Mouse (Mus musculus): Measurements from ENCODE around the gene Wwp2.

The Wwp2 gene

DNA sequence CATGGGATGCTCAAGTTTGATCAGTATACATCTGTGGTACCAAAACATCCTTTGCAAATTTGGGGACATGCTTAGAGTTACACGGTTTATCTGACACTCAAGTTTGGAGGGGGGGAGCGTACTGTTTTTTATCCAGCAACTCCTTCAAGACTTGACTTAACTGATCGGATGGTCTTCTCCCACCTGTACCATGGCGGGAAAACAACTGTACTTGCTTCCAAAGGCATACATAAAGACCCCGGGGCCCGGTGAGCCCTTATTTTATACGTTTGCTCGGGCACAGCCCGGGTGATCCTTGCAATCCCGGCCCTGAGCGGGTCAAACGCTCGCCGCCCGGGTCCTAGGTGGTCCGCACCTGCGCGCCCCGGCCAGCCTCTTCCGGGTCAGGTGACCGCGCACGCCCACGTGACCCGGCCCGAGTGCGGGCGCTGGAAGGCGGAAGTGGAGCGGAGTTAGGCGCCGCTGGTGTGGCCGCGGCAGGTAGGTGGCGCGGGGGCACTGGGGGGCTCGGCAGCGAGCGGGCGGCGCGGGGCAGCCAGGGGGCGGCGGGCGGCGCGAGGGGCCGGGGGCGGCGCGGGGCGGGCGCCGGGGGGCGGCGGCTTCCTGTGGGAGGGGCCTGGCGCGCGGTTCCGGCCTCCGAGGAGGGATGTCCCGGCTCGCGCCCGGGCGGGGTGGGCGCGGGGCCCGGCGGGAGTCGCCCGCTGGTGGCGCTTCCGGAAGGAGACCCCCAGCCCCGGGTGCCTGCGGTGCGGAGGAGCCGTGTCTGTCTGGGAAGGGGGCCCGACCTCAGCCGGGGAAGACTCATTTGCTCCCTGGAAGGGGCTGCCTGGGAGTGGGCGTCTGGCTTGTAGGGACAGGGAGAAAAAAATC, at the start of gene Wwp2:
TSS of gene Wwp2 (plus strand) at position 404 of the 870 bp plus-strand sequence.
- in situ Hi-C loops (cut with MboI), result no loop called here

DNA sequence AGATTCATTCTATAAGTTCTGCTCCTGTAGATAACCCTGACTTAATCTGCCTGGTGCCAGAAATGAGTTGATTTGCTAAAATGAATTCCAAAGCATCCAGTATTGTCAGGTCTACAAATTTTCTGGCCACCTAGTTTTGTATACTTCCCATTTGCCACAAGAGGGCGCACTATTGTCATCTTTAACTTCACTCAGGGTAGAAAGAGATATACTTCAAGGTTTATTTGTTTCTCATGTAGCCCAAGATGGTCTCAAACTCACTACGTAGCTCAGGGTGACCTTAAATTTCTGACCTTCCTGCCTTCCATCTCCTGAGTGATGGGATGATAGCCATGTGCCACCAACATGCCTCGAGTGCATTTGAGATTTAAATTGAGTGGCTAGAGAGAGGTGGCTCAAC, 49.5 kb upstream of the Wwp2 start:
- in situ Hi-C loops (cut with MboI), result no loop called here

DNA sequence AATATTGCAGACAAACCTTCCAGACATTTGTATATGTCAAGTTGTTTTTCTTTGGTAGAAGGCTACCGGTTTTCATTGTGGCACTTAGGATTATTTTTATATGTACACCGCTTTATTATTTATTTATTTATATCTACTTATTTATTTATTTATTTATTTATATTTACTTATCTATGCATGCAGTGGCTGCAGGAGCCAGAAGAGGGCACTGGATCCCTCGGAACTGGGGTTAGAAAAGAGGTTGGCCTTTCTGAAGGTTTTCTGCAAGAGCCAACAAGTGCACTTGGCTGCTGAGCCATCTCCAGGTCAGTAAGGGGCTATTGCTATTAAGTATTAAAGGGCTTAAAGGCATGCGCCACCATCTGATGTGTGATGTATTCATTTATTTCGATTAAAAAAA, 48.3 kb upstream of the Wwp2 start:
- in situ Hi-C loops (cut with MboI), result no loop called here

DNA sequence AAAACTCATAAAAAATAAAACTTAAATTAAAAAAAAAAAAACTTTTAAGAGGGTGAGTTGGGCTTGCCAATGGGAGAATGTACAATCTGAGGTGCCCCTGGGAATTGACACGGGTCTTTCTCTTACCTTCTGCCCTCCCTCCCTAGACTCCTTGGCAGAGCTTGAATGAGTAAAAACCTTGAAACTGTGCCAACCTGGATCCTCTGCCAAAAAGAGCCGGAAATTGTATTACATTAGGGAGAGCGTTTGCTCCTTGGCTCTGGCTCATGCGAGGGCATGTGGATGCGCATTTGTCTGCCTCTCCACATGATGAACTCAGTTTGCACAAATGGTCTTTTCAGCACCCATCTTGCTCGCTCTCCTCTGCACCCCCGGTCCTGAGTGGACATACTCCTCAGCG, 46.6 kb upstream of the Wwp2 start:
- in situ Hi-C loops (cut with MboI), result no loop called here

DNA sequence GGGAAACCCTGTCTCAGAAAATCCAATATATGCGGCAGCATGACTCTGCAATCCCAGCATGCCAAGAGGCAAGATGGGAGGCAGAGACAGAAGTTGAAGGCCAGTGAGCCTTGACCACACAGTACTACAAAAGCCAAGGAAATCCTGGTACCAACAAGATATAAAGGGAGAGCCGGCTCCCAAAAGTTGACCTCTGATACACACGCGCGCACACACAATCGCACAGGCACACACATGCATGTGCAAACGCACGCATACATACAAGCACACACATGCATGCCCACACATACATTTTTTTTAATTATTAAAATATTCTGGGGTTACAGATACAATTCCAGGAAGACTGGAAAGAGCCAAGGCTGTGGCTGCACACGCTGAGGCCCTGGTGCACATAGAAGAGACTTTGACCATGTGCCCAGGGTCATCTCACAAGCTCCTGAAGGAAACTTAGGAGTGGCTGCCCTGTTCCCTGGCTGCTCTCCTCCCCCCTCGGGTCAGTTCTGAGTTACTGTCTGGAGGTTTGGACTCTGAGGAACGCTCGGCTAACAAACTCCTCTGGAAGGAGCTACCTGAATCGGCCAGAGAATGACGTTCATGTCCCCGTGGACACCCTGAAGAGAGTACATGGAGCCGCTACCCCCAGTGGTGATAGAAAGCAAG, 45.6 kb upstream of the Wwp2 start:
- in situ Hi-C loops (cut with MboI), result no loop called here

DNA sequence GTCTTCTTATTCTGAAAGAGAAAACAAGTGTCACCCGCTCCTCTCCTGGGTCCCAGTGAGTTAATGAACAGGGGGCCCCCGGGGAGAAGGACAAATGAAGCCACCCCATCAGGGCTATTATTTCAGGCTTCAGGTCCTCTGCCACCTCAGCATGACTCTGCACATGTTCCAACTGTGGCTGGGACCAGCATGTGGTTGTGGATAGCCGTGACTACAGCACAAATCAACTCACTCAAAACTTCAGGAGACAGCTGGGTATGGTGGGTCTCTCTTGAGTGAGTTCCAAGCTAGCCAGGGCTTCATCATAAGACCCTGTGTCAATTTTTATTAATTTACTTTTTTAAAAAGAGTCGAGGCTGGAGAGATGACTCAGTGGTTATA, 45.0 kb upstream of the Wwp2 start:
- in situ Hi-C loops (cut with MboI), result no loop called here

DNA sequence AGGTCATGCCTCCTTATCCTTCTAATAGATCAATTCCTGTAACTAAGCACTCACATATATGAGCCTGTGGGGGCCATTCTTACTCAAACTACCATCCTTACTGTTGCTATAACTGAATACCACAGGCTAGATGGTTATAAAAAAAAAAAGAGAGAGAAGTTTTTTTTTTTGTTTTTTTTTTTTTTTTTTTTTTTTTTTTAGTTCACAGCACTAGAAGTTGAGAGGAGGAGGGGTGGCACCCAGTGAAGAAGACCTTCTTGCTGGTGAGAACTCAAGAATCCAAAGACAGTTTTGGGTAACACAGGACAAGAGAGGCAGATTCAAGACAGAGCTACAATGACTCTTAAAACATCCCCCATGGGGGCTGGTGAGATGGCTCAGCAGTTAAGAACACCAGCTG, 40.8 kb upstream of the Wwp2 start:
- in situ Hi-C loops (cut with MboI), result no loop called here

DNA sequence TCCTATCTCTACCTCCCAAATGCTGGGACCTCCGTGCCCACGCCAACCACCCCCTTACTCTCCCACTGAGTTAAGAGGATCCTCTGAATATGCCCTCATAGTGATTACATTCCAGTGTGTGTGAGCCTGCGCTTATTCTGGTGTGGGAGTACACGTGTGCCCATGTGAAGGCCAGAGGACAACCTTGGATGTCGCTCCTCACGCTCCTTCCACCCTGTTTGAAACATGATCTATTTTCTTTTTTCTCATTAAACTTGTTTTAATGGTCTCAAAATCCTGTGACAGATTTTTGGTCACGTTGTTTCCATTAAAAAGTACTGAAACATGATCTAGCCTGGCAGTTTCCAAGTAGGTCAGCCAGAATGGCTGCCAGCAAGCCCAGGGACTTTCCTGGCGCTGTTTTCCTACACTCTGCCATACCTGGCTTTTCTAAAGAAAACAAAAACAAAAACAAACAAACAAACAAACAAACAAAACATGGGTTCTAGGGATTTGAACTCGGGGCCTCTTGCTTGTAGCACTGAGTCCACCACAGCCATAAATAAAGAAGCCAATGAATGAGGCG, 40.0 kb upstream of the Wwp2 start:
- in situ Hi-C loops (cut with MboI), result no loop called here

DNA sequence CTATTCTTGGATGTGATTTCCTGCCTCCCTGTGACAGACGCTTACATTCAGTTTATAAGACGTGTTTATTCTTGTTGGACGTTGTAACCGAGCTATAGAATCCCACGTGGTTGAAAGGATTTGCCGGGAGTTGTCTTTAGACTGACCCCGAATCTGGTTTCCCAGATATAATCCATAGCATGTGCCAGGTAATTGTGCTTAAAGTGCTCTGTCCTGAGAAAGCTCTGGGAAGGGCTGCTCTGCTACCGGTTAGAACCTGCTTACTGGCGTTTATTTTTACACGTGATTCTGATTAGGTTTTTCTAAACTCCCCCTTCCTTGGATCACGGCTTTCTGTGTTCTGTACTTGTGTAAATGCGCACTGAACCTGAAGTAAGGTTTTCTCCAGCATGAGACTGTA, 38.5 kb upstream of the Wwp2 start:
- in situ Hi-C loops (cut with MboI), result no loop called here

DNA sequence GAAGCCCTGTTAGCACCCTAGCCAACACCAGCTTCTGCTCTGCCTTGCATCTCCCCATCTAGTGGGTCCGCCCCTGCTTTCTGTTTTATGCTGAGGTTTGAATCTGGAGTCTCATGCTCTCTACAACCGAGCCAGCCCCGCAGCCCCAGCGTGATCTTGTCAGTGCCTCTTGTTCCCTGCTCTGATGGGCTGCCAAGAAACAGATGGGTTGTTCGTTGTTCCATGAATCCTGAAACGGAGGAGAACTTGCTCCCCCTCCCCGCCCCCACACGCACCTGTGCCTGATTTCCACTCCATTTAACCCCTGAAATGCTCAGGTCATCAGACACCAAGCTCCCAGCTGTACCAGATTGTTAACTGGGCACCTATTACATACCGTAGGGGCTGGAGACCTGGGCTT, 36.7 kb upstream of the Wwp2 start:
- in situ Hi-C loops (cut with MboI), result no loop called here

DNA sequence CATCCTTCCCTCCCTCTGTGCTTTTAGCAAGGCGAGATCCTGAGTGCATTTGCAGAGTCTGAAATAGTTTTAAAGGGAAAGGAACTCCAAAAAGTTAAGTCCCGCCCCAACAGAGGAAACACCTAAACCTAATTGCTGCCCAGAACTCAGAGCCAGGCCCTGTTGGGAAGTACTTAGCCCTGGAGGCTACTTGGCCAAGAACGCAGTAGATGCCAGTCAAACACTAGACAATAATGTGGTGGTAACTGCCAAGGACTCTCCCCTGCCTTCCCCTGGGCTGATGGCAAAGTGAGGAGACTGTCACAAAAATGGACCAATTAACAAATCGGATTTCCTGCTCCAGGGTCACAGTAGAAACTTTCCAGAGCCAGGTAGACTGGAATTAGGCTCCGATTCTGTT, 34.3 kb upstream of the Wwp2 start:
- in situ Hi-C loops (cut with MboI), result no loop called here

DNA sequence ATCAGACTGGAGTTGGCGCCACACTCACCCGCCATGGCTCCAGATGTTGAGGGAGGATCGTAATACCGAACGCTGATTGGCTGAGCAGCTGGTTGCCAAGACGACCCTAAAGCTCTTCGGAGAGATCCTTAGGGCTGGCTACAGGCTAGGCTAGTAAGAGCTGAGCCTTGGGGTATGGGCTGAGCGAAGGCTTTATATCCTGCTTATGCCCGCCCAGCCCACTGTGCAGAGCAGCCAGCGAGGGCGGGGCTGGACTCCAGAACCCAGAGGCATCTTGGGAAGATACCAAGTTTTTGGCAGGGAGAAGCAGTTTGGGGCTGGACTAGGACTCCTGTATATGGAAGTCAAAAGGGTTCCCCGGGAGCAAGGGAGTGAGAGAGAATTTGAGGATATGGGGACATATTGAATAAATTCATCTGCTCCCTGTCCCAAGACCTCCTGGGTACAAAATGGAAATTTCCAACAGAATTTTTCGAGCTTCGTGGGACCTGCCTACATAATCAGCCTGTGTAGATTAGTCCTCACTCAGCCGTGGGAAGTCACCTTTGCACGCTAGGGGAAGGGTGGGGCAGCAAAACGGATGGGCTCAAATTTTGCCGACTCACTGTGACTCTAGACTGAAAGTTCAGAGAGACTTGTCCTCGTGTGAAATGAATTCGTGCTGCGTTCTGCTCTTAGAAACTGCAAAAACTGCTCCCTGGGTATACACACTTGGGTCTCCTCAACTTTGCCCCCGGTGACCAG, 33.0 kb upstream of the Wwp2 start, which contains the start of gene Nqo1:
TSS of gene Nqo1 (minus strand) at position 169 of the 744 bp plus-strand sequence.
- in situ Hi-C loops (cut with MboI), result no loop called here

DNA sequence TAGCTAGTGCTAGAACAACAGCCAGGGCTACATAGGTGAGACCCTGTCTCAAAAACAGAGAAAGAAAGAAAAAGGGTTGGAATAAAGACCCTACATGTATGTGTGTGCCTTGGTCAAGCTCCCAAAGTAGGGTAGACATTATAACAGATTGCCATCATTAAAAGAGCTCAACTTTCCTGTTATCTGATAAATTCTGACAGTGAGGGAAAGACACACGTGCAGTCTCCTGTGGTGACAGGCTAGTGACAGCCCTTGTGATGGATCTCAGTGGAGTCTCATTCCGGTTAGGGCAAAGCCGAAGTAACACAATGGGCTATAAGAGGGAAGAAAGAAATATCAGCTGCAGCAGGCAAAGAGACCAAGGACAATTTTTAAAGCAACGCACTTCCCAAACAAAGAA, 32.1 kb upstream of the Wwp2 start:
- in situ Hi-C loops (cut with MboI), result no loop called here

DNA sequence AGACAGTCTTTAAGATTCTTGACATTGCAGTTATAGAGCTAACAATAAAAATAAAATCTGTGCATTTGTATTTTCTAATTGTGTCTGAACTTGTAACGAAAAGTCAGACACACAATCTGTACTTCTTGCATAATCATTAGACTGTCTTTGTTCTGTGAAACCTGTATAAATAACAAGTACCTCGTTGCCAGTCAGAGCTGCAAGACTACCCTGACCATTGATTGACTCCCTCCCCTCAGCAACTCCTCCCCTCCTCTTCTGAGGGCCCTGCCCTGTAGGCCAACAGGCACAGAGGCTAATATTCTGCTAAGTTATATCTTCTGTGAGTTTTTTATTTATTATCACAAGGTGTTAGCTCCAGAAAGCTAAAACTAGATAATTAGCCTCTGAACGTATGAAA, 30.2 kb upstream of the Wwp2 start:
- in situ Hi-C loops (cut with MboI), result no loop called here

DNA sequence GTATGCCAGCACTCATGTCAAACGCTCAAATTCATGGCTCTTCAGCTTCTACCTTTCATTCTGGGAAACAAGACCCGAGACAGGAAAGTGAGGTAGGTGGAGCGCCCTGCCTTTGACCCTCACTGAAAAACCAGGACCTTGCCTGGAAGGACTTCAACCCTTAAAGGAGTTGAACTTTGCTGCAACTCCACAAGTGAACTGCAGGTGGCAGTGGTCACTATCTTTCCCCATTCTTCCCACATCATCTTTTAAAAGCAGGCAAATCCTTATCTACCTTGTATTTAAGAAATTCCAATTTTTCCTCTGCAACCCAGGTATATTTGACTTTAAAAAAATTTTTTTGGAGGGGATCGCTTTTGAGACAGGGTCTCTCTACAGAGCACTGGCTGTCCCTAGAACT, 24.8 kb upstream of the Wwp2 start:
- in situ Hi-C loops (cut with MboI), result no loop called here

DNA sequence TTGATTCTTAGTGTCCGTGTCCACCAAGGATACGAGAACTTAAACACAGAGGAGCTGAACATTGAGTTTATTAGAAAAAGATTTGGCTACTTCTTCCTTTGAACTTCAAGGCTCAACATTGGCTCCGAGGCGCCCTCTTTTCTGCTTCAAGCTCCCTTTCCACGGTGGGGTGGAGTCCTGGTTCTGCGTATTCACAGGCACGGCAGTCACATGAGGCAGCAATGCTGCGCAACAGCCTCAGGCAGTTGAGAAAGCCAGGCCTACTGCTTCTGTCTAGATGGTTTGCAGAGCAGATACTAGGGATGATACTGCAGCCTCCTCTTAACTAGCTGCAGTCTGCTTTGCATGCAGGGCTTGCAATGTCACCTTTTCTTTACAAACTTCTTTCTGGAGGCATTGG, 23.6 kb upstream of the Wwp2 start:
- in situ Hi-C loops (cut with MboI), result no loop called here

DNA sequence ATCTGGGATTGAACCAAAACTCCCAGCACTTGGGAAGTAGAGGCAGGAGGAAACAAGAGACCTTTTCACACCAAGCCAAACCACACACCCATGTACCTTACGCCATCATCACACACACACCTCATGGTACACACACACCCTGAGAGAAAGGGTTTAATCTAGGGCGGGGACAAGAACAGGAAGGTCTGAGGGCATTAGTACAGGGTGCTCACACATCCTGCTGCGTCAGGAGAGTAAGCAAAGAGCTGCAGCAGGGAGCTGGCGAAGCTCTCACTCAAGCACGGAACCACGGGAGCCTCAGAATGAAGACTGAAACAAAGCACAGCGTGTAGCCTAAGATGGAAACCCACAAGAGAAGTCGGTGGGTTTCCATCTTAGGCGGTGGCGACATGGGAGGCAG, 22.3 kb upstream of the Wwp2 start:
- in situ Hi-C loops (cut with MboI), result no loop called here

DNA sequence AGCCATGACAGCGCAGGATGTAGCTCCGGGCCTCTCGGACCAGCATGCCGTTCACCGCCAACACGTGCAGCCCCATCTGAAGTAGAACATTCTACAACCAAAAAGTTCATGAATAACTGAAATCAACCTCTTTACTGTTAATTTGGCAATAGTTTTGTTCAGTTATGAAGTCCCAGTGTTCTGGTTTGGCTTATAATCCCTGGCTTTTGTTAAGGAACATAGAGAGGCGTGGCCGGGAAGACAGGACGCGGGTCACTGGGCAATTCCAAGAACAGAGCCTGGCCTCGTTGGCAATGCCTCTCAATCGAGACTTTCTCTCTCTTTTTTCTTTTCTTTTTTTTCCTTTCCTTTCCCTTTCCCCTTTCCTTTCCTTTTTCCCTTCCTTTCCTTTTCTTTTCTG, 19.2 kb upstream of the Wwp2 start:
- in situ Hi-C loops (cut with MboI), result no loop called here

DNA sequence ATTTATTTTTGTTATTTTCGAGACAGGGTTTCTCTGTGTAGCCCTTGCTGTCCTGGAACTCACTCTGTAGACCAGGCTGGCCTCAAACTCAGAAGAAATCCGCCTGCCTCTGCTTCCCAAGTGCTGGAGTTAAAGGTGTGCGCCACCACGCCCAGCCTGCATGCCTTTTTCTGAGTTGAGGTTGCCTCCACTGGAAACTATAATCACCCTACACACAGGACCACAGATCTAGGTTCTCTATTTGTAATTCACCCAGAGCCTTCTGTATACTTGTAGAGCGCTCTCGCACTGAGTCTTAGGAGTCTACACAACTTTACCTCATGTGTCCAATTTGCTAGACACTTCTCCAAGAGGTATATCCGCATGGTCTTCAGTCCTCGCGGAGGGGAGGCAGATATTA, 12.0 kb upstream of the Wwp2 start:
- in situ Hi-C loops (cut with MboI), result no loop called here

DNA sequence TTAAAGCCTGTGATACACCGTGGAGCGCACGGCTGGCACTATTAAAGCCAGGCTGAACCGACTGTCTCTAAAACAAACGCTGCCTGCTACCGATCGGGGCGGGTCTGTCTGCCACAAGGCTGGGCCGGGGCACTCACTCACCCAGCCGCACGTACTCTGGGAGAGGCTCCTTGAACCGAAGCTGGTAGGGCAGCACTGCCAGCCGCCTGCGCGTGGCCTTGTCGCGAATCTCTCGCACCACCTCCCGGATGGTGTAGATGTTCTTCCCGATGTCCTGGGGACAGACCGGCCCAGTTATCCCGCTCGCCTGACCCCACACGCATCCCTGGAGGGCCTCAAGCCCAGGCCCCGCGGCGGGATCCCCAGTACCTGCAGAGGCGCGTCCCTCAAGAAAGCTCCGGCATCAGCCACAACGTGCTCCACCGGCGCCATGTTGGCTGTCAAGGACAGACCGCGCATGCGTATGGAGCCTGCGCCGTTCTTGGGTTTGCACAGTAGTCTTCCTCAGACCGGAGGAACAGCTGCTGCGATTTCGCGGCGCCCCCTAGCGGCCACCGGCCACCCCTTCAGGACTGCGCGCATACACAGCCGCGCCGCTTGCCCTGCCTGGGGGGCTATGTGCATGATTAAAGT, 11.5 kb upstream of the Wwp2 start, which contains the start of gene Nob1:
TSS of gene Nob1 (minus strand) at position 455 of the 633 bp plus-strand sequence.
- in situ Hi-C loops (cut with MboI), result no loop called here

DNA sequence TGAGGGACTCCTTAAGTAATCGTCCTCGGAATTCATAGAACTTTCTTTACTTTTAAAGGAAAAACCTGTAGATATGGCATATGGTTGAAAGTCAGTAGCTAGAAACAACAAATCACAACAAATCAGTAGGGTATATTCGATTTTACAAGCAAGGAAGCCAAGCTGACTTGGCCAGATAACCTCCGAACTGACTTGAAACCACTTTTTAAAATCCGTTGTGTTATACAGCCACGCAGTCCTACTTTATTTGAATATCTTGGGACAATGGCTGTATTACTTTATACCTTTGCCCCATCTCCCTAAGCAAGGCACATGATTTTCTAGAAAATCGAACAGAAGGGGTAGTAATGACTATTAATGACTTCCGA, 11.0 kb upstream of the Wwp2 start:
- in situ Hi-C loops (cut with MboI), result no loop called here

DNA sequence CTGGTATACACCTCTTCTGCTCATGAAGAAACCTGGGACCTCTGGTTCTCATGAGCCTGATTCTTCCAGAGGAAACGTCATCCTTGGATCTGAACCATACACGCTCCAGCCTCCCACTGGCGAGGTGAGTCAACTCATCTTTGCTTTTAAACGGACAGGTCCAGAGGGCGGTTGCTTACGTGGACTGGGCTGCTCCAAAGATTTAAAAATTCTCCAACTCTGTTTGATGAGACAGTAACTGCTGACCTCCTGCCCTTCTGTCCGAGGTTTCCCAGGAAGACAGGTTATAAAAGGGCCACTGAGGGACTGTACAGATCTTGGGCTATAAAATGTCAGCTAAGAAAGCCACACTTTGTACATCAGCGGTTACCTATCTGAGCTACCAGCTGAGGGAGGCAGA, 5.3 kb upstream of the Wwp2 start:
- in situ Hi-C loops (cut with MboI), result no loop called here

Data from mature B cell (primary cell).